Mouse (Mus musculus): ENCODE data around the gene Adamtsl1. TPM values are rescaled to one million over a fixed set of nuclear protein-coding genes. Genes with fewer than 3 reads are reported as not detected.

The Adamtsl1 gene
- total RNA-seq, 2 experiments from 2014 or later = 9.6 to 13.2 TPM

DNA sequence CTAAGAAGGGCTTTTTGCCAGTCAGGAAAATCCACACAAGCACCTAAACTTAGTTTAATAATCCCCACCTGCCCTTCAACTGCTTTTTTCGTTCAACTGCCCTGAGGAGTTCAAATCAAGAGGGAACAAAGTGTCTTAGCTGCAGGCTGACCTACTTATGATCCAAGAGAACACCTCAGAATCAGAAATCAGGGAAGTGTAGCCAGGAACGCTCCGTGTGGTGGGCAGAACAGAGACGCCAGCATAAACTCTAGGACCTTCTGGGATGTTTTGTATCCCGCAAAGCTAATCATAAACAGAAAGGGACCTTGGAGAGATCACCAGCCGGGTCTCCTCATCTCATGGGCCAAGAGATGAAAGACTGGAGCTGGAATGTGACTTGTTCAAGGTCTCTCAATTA is 663.5 kb downstream of the Adamtsl1 start:
- no peak for DNase-seq (ENCODE audit: low spot score in 2 of 2)

DNA sequence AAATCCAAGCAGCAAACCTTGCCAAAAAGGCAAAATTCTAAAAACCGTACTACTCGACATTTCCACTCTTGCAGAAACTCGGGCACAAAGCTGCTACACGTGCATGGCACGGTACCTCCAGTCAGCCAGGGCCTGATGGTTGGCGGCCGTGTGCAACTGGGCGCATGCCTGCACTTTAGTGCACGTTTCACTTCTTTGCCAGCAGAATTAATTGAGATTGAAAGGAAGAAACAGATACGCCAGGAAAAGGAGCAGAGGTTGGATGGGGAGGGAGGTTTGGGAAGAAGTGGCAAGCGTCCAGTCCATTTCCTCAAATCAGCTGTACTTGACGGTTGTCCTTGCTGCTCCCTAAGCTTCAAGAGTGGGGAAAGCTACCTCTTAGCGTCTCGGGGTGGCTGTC is 664.1 kb downstream of the Adamtsl1 start:
- no peak for DNase-seq (ENCODE audit: low spot score in 2 of 2)

DNA sequence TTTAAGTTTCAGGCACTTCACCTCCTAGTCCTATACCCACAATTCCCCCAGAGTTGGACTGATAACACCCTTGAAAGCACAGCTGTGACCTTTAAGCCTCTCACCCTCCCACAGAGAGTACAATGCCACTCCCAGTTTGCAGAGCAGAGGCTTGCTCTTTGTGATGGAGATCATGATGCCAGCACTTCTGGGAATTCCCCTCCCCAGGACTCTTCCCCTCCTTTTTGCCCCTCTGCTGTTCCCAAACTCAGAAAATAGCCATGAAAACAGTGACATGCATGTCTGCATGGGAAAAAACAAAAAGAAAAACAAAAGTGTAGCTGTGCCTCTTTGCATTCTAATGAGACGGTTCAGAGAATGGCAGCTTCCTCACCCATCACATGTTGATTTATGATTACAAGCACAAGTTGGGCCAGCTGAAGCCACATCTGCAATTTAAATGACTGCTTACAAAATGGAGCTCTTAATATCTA is 669.8 kb downstream of the Adamtsl1 start:
- DNase-seq (ENCODE audit: low spot score in 2 of 2) = no peak

DNA sequence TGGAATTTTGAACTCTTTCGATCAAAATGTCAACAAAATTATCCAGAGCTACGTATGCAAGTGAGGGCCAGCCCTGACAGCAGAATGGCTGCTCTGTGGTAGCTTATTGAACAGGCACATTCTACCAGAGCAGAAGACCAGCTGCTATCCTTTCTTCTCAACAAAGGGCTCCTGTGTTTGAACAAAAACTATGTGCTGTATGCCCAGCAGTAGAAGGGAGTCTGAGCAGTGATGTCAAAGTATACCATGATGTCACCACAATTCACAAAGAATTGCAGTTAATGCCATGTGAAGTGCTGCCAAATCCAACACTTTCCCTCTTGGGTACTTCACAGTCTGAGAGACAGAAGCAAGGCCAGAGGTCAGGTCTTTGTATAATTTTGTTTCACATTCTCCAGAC is 675.9 kb downstream of the Adamtsl1 start:
- DNase-seq (ENCODE audit: low spot score in 2 of 2) = no peak

DNA sequence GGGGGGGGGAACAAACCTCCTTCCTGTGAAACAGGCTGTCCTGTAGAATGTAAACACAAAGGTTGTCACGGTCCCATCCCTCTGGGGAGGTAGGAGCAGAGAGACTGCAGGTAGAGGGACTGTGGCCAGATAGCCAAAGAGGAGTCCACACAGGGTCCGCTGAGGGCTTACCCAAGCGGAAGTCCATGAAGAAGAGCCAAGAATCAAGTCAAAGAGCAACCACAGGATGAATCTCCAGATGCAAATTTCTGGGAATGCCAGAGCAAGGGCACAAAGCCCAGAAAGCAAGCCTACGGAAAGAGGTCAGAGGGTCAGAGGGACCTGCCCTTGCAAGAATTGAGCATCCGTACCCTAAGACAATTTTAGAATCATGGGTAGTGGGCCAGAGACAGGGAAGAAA is 677.2 kb downstream of the Adamtsl1 start:
- no peak for DNase-seq (ENCODE audit: low spot score in 2 of 2)

DNA sequence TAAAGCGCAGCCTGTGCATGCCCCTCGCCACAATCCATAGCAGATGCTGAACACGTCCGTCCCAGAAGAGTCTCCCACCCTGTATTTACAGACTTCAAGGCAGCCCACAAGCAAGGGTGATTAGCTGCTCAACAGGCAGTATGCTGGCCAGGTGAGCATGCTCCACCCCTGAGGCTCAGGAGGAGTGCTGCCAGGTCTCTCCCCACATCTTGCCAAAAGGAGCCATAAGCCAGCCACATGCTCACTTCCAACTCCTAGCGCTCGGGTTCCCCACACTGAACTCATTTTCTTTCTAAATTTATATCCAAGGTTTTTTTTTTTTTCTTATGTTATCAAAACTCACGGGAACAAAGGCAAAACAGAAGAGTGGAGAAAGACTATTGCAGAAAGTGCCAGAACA is 687.8 kb downstream of the Adamtsl1 start:
- no peak for DNase-seq (ENCODE audit: low spot score in 2 of 2)

DNA sequence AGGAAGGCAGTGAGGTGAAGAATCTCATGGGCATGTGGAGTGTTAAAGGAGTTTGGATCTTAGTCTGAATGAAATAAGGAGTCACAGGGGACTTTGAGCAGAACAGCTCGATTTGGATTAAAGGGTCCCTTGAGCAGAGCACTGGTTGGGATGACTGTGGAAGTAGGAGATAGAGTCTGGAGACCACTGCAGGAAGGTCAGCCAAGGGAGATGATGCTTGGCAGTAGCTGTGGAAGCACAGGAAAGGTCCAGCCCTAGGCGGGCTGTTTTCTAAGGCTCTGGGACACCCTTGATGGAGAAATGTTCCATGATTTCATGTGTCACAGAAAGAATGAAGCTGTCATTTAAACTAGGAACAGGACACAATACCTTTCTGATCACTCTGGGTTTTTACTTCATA is 689.3 kb downstream of the Adamtsl1 start:
- no peak for DNase-seq (ENCODE audit: low spot score in 2 of 2)

DNA sequence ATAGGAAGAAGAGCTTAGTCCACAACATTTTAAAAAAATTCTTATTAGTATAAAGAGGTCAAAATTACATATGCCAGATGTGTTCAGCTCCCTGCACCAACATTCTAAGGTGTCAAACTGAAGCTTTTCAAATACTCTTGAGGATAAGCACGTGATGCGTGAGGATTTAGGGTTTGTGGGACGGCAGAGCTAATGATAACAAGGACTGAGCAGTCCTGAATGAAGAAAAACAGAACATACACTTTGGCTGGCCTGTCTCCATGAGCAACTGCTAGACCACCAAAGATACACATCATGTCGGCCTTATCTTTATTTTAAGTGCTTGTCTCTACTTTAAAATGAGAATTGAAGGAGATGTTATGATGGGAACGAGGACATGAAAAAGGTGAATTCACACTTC is 710.9 kb downstream of the Adamtsl1 start:
- DNase-seq (ENCODE audit: low spot score in 2 of 2) = no peak

DNA sequence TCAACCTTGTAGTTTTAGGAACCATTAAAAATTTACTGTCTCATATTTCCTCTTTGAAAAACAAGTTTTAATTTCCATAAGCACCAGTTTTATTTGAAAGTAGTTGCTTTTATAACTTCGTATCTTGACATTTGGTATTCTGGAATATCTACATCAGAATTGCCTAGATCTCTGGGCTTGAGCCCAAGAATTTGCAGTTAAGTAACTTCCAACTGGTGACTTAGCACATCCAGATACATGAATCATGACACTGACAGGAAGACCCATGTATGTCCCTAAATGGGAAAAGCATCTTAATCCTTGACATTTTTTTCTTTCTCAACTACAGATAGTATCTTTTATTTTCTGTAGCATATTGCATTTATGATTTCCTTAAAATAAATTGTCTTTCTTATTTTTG is 713.1 kb downstream of the Adamtsl1 start:
- DNase-seq (ENCODE audit: low spot score in 2 of 2) = peak in 1 of 2 experiments; percentile 27

DNA sequence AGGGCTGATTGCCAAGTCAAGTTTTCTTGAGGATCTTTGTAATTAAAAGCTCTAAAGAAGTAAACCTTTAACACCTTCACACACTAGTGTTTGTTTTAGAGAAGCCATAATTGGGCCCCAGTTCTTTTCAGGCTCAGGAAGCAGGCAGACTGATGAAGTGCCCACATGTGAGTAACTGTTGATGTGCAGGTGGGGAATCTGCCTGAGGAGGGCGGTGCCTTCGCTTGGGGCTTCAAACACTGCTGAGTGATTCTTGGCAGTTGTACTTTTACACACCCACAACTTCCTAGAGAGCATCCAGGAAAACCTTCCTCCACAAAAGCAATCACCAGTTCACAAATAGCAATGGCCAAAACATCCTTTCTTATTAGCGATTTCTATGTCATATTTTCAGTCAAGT is 719.2 kb downstream of the Adamtsl1 start:
- no peak for DNase-seq (ENCODE audit: low spot score in 2 of 2)

DNA sequence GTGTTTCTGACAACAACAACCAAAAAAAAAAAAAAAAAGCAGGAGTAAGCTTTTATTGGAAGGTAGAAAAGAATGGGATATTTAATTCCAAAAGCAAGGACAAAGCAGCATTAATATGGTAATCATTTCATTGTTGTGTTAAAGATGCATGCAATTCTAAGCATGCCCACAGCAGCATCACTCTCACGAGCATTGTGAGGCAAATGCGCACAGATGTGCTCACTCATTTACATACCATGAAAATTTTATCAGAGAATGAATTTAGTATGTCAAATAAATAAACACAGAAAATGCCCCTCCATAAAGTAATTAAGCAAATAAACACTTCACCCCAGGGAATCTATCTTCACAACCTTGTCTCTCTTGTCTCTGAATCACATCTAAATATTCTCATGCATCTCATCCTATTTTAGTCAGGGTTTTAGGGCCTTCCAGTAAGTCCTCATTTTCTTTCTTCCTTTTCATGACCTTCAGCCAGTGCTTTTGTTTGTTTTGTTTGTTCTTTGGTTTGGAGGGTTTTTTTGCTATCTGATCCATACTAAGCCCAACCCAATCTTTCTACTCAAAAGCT is 728.0 kb downstream of the Adamtsl1 start:
- DNase-seq (ENCODE audit: low spot score in 2 of 2) = no peak

DNA sequence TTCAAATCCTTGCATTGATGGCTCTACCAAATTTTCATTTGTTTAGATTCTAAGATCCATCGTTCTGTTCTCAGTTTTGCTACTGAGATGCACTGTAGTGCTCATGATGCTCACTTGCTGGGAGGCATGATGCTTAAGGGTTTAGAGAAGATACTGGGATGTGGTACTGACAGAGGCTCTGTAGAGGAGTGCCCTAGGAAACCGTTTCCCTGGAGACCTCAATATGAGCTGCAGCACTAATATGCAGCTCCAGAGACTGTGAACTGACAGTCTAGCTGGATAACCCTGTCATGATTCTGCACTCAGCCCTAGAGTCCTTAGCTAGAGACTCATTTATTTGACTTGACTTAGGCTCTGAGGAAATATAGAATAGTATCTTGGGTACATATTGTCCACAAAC is 756.1 kb downstream of the Adamtsl1 start:
- peak in 1 of 2 experiments; percentile 14 for DNase-seq (ENCODE audit: low spot score in 2 of 2)

DNA sequence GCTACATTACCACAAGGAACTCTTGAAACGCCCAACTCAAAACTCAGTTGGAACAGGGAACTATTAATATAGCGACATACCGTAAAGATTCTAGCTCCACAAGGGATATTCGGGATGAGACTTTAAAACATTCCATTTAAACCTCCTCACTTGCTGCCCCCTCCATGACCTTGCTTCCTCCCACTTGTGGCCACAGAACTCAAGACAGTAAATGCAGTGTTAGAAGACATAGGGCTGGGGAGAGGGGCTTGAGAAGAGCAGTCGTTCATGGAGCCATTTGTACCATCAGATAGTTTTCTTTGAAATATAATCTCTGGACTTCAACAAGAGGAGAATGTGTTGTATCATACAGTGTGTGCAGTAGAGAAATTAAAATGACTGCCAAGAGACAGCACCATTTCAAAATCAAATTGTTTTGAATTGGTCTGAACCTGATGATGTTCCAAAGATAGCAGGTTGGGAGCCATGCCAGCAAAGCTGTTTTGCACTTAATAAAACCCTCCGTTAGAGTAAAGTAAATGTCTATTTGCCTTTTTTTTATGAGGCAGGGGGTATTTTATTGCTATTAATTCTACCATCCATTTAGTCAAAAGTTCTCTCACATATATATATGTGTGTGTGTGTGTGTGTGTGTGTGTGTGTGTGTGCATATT is 759.9 kb downstream of the Adamtsl1 start:
- peak in 1 of 2 experiments; percentile 23 for DNase-seq (ENCODE audit: low spot score in 2 of 2)

DNA sequence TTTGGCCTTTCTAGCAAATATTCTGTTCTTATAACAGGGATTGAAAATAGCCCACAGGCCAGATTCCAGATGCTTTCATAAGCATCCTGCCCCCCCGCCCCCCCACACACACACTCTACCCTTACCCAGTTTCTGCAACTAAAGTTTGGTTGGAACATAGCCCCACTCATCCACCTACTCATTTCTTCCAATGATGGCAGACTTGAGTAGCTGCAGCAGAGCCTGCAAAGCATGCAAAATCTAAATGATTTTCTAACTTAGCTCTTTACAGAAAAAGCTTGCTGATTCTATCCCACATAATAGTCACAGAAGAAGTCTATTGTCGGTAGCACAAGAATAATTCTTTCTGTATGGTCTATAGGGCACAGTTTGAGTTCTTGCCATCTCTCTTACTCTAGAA is 760.7 kb downstream of the Adamtsl1 start:
- DNase-seq (ENCODE audit: low spot score in 2 of 2) = no peak

DNA sequence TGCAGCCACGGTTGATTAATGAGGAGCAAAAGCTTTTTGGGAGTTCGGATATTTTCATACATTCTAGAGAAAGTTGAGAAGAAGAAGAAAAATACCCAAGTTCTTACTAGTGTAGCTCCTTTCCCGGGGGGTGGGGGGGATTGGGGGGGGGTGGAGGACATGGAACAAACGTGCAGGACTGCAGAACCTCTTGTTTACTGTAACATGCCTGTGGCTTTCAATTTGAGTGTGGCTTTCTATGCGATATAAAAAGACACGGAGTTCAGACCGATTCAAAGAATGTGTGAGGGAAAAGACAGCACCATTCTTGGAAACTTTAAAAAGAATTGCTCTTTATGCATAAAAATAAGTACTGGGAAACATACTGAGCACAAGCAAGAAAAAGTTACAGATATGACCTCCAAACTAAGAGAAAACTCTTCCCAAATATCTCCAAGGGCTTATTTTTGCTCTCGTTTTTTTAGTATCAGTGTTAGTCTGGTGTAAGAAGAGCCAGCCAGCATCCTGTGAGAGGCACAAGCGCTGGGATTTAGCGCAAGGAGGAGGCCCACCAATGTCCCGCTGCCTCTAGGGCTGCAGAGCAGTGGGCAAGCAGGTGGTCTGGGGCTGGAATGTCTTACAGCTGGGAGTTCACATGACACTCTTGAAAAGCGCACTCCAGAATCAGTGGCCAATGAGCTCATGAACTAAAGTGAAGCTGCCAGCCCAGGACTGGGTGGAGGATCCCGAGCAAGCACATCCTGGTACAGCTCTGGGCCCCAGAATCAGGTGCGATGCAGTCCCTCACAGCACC is 762.2 kb downstream of the Adamtsl1 start:
- no peak for DNase-seq (ENCODE audit: low spot score in 2 of 2)

DNA sequence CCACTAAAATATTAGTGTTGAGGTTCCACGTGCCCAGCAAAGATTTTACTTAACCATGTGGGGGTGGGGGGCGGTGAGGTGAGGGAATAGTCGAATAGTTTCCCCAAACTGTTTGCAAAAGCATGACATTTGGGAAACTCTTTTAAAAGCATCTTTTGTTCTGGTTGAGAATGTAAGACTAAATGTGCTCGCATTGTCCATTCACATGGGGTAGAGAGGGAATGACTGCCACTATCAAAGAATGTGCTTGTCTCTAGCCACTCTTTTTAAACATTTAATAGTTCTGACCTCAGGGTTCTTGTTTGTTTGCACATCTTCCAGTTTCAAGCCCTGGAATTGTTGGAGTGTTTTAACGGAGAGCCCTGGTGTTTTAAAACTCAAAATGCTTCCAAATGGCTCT is 764.6 kb downstream of the Adamtsl1 start:
- DNase-seq (ENCODE audit: low spot score in 2 of 2) = no peak

DNA sequence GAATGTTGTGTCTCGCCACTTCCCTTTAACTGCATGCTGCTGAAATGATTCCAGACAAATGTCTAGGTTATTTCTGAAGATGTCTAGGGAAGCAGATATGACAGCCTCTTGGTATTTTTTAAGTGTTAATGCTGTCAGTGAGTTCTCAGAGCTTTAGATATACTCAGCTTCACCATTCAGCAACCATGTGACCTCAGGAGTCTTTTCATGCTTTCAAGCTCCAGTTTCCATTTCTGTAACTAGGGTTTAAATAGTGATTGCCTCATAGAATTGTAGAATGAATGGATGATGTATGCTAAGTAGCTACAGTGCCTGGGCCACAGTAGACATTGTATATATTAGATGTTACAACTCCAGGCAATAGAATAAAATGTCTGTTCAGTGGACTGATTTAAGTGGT is 772.6 kb downstream of the Adamtsl1 start:
- no peak for DNase-seq (ENCODE audit: low spot score in 2 of 2)

DNA sequence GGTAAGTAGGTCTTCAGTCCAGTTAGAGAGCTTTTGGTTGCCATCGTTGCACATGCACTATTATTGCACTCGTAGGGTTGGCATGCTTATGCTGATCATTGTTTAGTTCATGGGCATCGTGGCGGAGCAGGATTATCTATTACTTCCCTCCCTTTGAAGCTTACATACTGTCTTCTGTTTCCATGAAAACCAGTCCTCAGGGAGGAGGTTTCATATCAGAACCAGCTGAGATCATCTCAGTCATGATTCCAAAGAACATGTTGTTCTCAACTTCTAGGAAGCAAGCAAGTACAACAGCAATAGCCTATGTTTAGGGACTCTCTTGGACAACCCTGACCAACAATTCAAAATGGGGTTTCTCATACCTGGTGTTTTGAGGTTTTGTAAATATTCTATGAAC is 774.3 kb downstream of the Adamtsl1 start:
- DNase-seq (ENCODE audit: low spot score in 2 of 2) = no peak

DNA sequence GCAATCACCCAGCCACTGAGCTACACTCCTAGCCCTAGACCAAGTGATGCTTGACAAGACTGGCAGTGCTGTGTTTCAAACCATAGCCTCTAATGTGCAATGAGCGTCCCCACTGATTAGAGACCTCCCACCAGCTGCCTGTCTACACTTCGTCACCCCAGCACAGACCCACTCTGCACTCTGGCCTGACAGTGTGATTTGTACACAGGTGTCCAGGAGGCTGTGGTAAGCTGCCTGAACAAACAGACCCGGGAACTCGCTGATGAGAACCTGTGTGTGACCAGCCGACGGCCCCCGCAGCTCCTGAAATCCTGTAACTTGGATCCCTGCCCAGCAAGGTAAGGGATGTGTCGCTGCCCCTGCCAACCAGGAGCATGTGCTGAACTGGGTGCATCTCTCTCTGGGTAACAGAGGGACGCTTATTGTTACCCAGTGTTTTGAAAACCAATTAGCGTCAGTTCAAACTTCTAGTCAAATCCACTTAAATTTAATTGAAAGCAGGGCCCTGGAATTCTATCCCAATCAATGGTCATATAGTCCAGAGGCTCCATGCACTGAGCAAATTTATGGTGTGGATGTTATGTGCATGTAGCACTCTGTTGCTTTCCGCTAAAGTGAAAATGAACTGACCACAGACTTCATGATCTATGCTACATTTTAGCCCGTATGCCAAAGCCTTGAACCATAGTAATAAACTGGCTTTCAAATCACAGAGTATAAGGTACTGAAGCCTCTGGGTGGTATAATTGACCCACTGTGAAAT is 775.7 kb downstream of the Adamtsl1 start:
- no peak for DNase-seq (ENCODE audit: low spot score in 2 of 2)

DNA sequence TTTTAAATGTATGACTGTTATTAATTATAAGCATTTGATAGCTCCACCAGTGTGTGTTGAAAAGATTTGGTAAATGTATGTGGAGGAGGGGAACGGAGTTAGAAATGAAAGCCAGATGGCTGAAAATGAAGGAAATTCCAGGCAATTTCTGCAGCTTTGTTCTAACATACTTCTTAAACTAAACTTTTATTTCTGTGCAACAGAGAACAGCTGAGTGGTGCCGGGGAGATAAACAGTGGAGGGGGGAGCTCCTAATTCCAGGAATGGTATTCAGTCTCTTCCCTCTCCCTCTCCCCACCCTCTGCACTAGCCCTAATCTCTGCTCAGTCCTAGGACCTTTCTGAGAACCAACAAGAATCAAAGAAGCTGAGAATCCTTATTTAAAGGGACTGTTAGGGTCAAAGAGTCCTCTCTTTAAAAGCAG is 780.9 kb downstream of the Adamtsl1 start:
- peak in 1 of 2 experiments; percentile 14 for DNase-seq (ENCODE audit: low spot score in 2 of 2)

DNA sequence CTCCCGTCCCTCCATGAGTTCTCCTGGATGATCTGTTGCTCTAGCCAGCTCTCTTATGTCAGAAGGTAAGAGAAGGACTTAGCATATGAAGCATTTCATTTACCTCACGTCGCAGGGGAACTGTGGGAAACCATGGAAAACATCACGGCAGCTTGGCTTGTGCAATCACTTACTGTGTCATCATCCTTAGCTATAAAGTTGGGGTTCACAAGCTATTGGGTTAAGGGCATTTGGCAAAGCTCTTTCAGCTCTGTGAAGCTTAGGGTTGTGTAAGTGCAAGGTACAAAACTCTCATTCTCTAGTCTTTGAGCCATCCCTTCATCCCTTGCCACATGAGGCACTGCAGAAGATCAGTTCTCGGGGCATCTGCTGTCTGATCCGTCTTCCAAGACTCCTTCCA is 787.5 kb downstream of the Adamtsl1 start:
- no peak for DNase-seq (ENCODE audit: low spot score in 2 of 2)

DNA sequence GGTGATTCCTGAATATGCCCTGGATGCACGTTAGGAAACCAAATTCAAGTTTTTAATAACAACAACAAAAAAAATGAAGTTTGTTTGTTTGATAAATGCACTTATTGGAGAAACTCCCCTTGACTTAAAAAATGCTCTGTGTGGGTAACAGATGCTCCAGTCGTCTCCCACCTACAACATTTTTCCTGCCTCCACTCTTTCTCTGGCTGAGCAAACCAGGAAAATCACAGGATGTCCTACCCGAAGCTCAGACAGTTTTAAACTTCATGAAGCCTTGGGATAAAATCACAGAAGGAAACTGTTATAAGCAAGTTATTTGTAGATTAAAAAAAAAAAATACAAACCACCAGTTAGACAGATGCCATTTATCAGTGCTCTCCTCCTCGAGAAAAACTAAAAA is 788.1 kb downstream of the Adamtsl1 start:
- DNase-seq (ENCODE audit: low spot score in 2 of 2) = peak in 1 of 2 experiments; percentile 12

Measured in layer of hippocampus, postnatal 14 days (tissue).